ENCODE assay signal across 7 mouse cellular contexts in genomic region chrX:102504644-102505481, GRCm38 (mm10). TPM values are rescaled to one million over a fixed set of nuclear protein-coding genes. Genes with fewer than 3 reads are reported as not detected.
A peak's percentile ranks its signal among the peaks of the same experiment; 100 is the strongest.
DNase-seq lines count a peak whose midpoint lies in the region; ATAC-seq lines count a peak whose summit lies in the region.

Gene Hdac8 (minus strand): TSS chrX:102505359.

- DNase-seq in adrenal gland, adult 2 months, result peak; percentile 65
- peak; percentile 66 for DNase-seq in embryo, embryonic 11 days
- DNase-seq in gastrocnemius, postnatal 25 days, result peak; percentile 53
- peak; percentile 30 to 49 for DNase-seq in left cerebral cortex, postnatal 14 days (ENCODE audit: low spot score in 2 of 2)
- DNase-seq in right cerebral cortex, postnatal 14 days, result peak; percentile 25

- H3K36me3 ChIP-seq in intestine, embryonic 15.5 days, result no peaks in the 10 kb centered on the region

- H3K9ac ChIP-seq in intestine, embryonic 15.5 days, result peak within 1 kb of the TSS; percentile 37

- WGBS in intestine, embryonic 15.5 days, result 12% methylated on average over 27 of the region's 27 CpGs

- H3K27ac ChIP-seq in intestine, embryonic 15.5 days, result no peak within 1 kb of the TSS

- H3K4me1 ChIP-seq in intestine, embryonic 15.5 days (replicated peaks), result no peaks in the 10 kb centered on the region

- intact Hi-C loops in left cerebral cortex, postnatal 14 days (cut with DNase I), result no loop called here

- no peaks in the 10 kb centered on the region; the same call in 1 of the 2 replicates for H3K27me3 ChIP-seq in intestine, embryonic 15.5 days (replicated peaks)

- no peaks in the 10 kb centered on the region for H3K9me3 ChIP-seq in intestine, embryonic 15.5 days

- H3K4me3 ChIP-seq in intestine, embryonic 15.5 days (replicated peaks), result peak within 1 kb of the TSS; percentile 48

- H3K4me2 ChIP-seq in intestine, embryonic 15.5 days (replicated peaks), result peak within 1 kb of the TSS; percentile 60

- ATAC-seq in intestine, embryonic 15.5 days, result peak; percentile 91
- peak; percentile 98 for ATAC-seq in megakaryocyte-erythroid progenitor cell, adult 5-6 weeks (replicated peaks; ENCODE audit: low FRiP score, low TSS enrichment, poor library complexity, severe bottlenecking)

RNA-seq across cellular contexts. Expression of gene Hdac8, which starts in this region (rescaled TPM):
- 1 to 10 TPM; 7.7 to 8.8 TPM for total RNA-seq in adrenal gland, adult 2 months (2021)
- 1.0 and 1.6 TPM in 2 replicates for polyA plus RNA-seq in adrenal gland, adult 2 months (2012; rRNA removed)
- total RNA-seq in gastrocnemius, postnatal 25 days (2021), result 1 to 10 TPM; 2.5 to 3.1 TPM
- polyA plus RNA-seq in intestine, embryonic 15.5 days (2015; fragmentation: Nextera tagmentation; extraction: Ambion mirVana), result 8.3 and 8.7 TPM in 2 replicates
- 10 to 100 TPM; 12.7 to 13.4 TPM for total RNA-seq in left cerebral cortex, postnatal 14 days (2021)
- 12.5 and 22.4 TPM in 2 replicates for total RNA-seq in megakaryocyte-erythroid progenitor cell, adult 5-6 weeks (2014; fragmentation: Nextera tagmentation)
- 8.7 and 16.5 TPM in 2 replicates for total RNA-seq in megakaryocyte-erythroid progenitor cell, adult 5-6 weeks (2017)
